Mouse (Mus musculus): ENCODE results near the gene Tirap.

Gene Tirap

GRCm38 (mm10) chr9:35200529-35201060, 504 bp upstream of the Tirap start:
- CTCF ChIA-PET, result interaction anchor here in 3 of 4 experiments (0.7 to 2.9 kb wide), 21 partner anchors 8 to 341 kb away, joined by 3 to 39 read pairs (median 4); partner anchors contain the start of genes Foxred1 (in 3 of the 3) and Gm1113 (in 1 of the 3)
- POLR2A ChIA-PET, result interaction anchor here (0.7 to 5.0 kb wide), 28 partner anchors 9 to 329 kb away, joined by 3 to 134 read pairs (median 6); partner anchors contain the start of genes Foxred1 (in 4 of the 4), Fam118b (in 2 of the 4), Rpusd4 (in 2 of the 4) and Dcps (in 1 of the 4)

- ChIA-PET POLR2A (interaction anchor here (0.5 to 5.0 kb wide), 44 partner anchors 9 to 360 kb away, joined by 3 to 134 read pairs (median 5); partner anchors contain the start of genes Foxred1 (in 4 of the 4), Dcps (in 1 of the 4), Fam118b (in 1 of the 4) and Rpusd4 (in 1 of the 4)), CTCF (interaction anchor here (0.5 to 2.9 kb wide), 57 partner anchors 8 to 1489 kb away, joined by 3 to 39 read pairs (median 4); partner anchors contain the start of genes Foxred1 (in 4 of the 4), Fam118b (in 2 of the 4), Rpusd4 (in 2 of the 4) and Gm1113 (in 1 of the 4))
Observed at GRCm38 (mm10) chr9:35198945-35199771, 933 bp downstream of the Tirap start.

DNA sequence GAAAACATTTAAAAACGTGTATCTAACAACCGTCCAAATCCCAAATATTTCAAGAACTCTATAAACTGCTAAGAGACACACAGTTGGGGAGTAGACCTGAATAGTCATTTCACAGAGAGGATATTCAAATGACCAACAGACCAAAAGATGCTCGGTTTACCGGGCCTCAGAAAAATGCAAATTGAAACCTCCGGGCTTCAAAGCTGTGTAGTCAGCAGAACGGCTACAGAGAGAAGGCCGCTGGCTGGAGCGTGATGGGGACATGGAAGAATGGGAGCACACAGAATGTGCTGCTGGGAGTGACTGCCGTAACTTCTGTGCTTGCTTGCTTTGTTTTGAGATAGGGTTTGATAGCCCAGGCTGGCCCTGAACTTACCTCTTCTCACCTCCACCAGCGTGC, 1.7 kb downstream of the Tirap start:
- ChIA-PET POLR2A (interaction anchor here in 3 of 4 experiments (0.6 to 5.0 kb wide), 13 partner anchors 9 to 164 kb away, joined by 3 to 134 read pairs (median 6); partner anchors contain the start of gene Foxred1 (in 3 of the 3)), CTCF (interaction anchor here in 1 of 4 experiments (2.9 kb wide), 1 partner anchor 9 kb away, joined by 19 read pairs; no protein-coding TSS in a partner anchor)

DNA sequence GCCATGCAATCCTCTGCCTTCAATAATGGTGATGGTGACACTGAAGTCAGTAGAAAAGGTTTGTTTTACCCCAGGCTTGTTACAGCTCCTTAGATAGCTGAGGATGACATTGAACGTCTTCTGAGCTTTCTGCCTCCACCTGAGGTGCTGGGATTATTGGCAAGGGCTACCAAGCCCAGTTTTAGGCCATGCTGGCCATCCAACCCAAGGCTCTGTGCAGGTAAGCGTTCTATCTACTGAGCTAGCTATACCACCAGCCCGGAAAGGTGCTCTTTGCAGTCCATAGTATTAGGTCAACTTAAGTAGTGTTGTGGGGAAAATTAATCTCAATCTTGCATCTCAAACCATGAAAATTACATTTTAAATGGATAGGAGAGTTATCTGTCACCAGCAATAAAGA, 2.5 kb downstream of the Tirap start:
- CTCF ChIA-PET, result no interaction called here
- POLR2A ChIA-PET, result interaction anchor here (0.6 to 4.7 kb wide), 7 partner anchors 9 to 362 kb away, joined by 3 to 134 read pairs (median 4); partner anchors contain the start of gene Foxred1 (in 3 of the 4)

GRCm38 (mm10) chr9:35194048-35194447, 6.0 kb downstream of the Tirap start:
- CTCF ChIA-PET, result interaction anchor here in 1 of 4 experiments (0.6 kb wide), 1 partner anchor 71 kb away, joined by 3 read pairs; no protein-coding TSS in a partner anchor
- POLR2A ChIA-PET, result interaction anchor here in 2 of 4 experiments (1.0 to 2.6 kb wide), 4 partner anchors 9 to 17 kb away, joined by 4 to 16 read pairs (median 6); partner anchors contain the start of gene Foxred1 (in 2 of the 2)

- ChIA-PET CTCF (interaction anchor here in 1 of 4 experiments (0.6 kb wide), 2 partner anchors 11 to 72 kb away, joined by 3 to 5 read pairs; no protein-coding TSS in a partner anchor), POLR2A (interaction anchor here in 3 of 4 experiments (0.7 to 2.6 kb wide), 7 partner anchors 9 to 18 kb away, joined by 3 to 16 read pairs (median 4); partner anchors contain the start of gene Foxred1 (in 3 of the 3))
Observed at GRCm38 (mm10) chr9:35192983-35193542, 7.0 kb downstream of the Tirap start.

DNA sequence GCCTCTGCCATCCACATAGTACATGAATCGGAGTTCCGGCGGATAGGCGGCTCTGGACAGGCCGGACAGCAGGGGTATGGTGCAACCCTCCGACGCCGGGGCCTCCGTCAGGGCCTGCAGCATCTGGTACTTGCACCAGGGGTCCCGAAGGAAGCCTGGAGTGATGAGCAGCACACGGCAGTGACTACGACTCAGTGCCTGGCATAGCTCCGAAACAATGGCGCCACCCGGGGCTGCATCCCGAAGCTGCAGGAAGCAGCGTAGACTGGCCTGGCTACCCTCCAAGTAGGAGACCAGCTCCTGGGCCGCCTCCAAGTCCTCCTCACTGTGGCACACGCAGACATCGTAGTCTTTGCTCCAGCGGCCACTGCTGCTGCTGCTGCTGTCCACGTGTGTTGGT, 11.4 kb downstream of the Tirap start:
- ChIA-PET POLR2A (interaction anchor here in 3 of 4 experiments (0.6 to 4.4 kb wide), 10 partner anchors 9 to 172 kb away, joined by 3 to 24 read pairs (median 8); partner anchors contain the start of genes Srpr (in 3 of the 3), Tirap (in 3 of the 3) and Foxred1 (in 2 of the 3)), CTCF (interaction anchor here (0.7 to 2.7 kb wide), 5 partner anchors 11 to 93 kb away, joined by 3 to 19 read pairs (median 3); partner anchors contain the start of genes Srpr (in 3 of the 4) and Tirap (in 3 of the 4))

DNA sequence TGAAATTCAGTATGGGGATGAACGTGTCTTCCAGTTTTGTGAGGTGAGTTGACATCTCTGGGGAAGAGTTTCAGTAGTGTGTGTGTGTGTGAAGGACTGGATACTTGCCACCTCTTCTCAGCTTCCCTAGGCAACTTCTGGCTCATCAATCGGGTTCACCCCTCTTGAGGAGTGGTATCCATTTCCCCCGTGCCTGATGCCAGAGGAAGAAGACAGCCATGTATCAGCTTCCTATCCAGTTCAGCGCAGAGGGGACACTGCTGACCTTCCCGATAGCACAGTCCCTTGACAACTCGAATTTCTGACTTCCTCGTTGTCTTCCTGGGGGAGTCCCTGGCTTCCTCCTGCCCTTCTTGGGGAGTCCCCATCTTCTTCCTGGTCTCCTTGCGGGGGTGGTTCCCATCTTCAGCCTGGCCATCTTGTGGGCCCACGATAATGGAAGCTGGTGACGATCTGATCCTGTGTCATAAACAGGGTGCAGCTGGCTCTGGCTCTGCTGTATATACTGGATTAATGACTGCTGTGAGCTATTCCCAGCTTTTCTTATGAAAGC, 12.7 kb downstream of the Tirap start:
- CTCF ChIA-PET, result interaction anchor here in 2 of 4 experiments (0.6 to 1.6 kb wide), 2 partner anchors 12 kb away, joined by 4 to 7 read pairs; partner anchors contain the start of genes Srpr (in 2 of the 2) and Tirap (in 2 of the 2)
- POLR2A ChIA-PET, result interaction anchor here in 2 of 4 experiments (1.0 to 4.4 kb wide), 3 partner anchors 12 to 76 kb away, joined by 3 to 24 read pairs (median 4); partner anchors contain the start of genes Srpr (in 2 of the 2) and Tirap (in 2 of the 2)

GRCm38 (mm10) chr9:35186430-35186829, 13.7 kb downstream of the Tirap start:
- ChIA-PET CTCF (interaction anchor here in 1 of 4 experiments (1.6 kb wide), 1 partner anchor 13 kb away, joined by 7 read pairs; the partner anchor contains the start of genes Srpr and Tirap), POLR2A (interaction anchor here in 2 of 4 experiments (0.7 to 1.9 kb wide), 3 partner anchors 24 to 144 kb away, joined by 3 to 12 read pairs (median 6); partner anchors contain the start of gene Foxred1 (in 2 of the 2))

GRCm38 (mm10) chr9:35183359-35183758, 16.7 kb downstream of the Tirap start:
- POLR2A ChIA-PET, result interaction anchor here in 3 of 4 experiments (0.7 to 2.3 kb wide), 7 partner anchors 9 to 151 kb away, joined by 3 to 13 read pairs (median 5); partner anchors contain the start of genes Foxred1 (in 3 of the 3), Srpr (in 1 of the 3) and Tirap (in 1 of the 3)
- CTCF ChIA-PET, result interaction anchor here in 1 of 4 experiments (1.2 kb wide), 1 partner anchor 16 kb away, joined by 3 read pairs; the partner anchor contains the start of genes Srpr and Tirap

- CTCF ChIA-PET, result interaction anchor here in 2 of 4 experiments (0.6 to 1.2 kb wide), 2 partner anchors 17 to 217 kb away, joined by 3 read pairs; partner anchors contain the start of genes Srpr (in 1 of the 2) and Tirap (in 1 of the 2)
- POLR2A ChIA-PET, result interaction anchor here in 1 of 4 experiments (0.6 to 2.3 kb wide), 5 partner anchors 15 to 1992 kb away, joined by 3 to 13 read pairs (median 4); partner anchors contain the start of gene Foxred1
Observed at GRCm38 (mm10) chr9:35182832-35183231, 17.3 kb downstream of the Tirap start.

DNA sequence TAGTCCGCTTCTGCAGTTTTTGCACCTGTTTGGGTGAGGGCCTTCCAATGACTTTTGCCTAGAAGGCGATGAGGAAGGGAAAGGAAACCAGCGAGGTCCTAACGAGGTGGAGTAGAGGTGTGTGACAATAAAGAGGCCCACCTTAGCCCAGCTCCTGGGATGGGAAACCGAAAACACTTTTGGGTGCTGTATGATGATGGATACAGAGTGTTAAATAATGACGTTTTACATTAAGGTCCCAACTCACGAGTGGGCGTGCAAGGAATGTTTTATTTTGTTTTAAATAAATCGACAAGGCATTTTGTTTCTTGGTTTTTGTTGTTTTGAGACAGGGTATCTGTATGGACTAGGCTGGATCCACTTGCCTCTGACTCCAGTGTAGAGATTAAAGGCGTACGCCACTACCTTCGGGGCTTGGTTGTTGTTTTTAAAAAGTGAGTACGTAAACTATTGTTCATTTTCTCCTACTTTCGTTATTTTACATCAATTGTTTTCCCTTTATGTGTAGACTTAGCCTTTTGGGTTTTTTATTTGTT, 23.9 kb downstream of the Tirap start:
- CTCF ChIA-PET, result interaction anchor here in 1 of 4 experiments (1.2 kb wide), 1 partner anchor 23 kb away, joined by 3 read pairs; no protein-coding TSS in a partner anchor
- POLR2A ChIA-PET, result interaction anchor here in 3 of 4 experiments (0.6 to 2.3 kb wide), 8 partner anchors 9 to 59 kb away, joined by 3 to 9 read pairs (median 4); partner anchors contain the start of genes Srpr (in 2 of the 3), Tirap (in 2 of the 3) and Foxred1 (in 1 of the 3)

- POLR2A ChIA-PET, result interaction anchor here in 2 of 4 experiments (0.6 to 1.0 kb wide), 4 partner anchors 9 to 141 kb away, joined by 3 to 4 read pairs (median 4); partner anchors contain the start of genes Srpr (in 1 of the 2) and Tirap (in 1 of the 2)
- CTCF ChIA-PET, result interaction anchor here in 1 of 4 experiments (1.0 kb wide), 1 partner anchor 24 kb away, joined by 3 read pairs; no protein-coding TSS in a partner anchor
Observed at GRCm38 (mm10) chr9:35175251-35176123, 24.6 kb downstream of the Tirap start, which contains the start of gene Dcps. TSS of gene Dcps (minus strand) at chr9:35176061.

GRCm38 (mm10) chr9:35173331-35173730, 26.8 kb downstream of the Tirap start:
- ChIA-PET POLR2A (interaction anchor here in 1 of 4 experiments (0.6 to 2.0 kb wide), 3 partner anchors 26 to 62 kb away, joined by 3 to 11 read pairs (median 3); no protein-coding TSS in a partner anchor), CTCF (interaction anchor here in 2 of 4 experiments (0.5 to 0.6 kb wide), 2 partner anchors 92 to 218 kb away, joined by 4 to 11 read pairs; no protein-coding TSS in a partner anchor)

DNA sequence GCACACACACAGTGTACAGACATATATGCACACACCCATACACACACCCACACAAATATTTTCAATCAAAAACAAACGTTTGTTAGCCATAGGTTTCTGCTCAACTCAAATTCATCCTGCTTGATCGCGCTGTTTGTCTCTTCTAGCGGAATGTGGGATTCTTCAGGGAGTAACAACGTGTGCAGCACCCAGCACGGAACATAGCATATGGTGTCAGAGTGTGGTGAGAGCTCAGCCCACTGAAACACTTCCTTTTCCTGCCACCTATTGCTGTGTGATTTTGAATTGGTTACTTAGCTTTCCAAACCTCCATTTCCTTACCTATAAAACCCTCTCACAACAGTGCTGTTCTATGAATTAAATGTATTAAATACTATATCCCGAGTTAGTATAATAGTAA, 30.0 kb downstream of the Tirap start:
- ChIA-PET POLR2A (interaction anchor here in 2 of 4 experiments (1.1 to 1.6 kb wide), 5 partner anchors 20 to 36 kb away, joined by 3 to 8 read pairs (median 4); partner anchors contain the start of genes Srpr (in 1 of the 2) and Tirap (in 1 of the 2)), CTCF (interaction anchor here in 1 of 4 experiments (1.6 kb wide), 1 partner anchor 30 kb away, joined by 4 read pairs; the partner anchor contains the start of genes Srpr and Tirap)

Data from embryonic stem cell, embryonic (primary cell).